Mouse (Mus musculus): ENCODE data around the gene Hoxa2.

The Hoxa2 gene

DNA sequence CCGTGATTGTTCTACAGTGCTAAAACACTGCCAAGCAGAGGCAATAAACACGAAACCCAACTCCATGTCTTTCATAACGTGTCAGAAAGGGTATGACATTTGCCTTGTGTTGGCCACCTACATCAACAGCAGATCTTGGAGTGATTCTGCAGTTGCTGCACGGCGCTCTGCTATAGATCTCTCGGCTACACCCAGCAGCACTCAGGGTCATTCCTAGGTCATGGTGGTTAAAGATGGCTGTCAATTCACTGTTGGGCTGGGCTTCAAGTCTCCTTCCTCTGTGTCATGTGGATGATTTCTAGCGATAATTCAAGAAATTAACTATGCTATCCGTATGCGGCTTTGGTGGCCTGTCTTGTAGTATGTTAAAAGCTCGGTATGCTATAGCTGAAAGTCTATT lies 26.1 kb downstream of the Hoxa2 start:
- no peak for DNase-seq (ENCODE audit: low read depth)

DNA sequence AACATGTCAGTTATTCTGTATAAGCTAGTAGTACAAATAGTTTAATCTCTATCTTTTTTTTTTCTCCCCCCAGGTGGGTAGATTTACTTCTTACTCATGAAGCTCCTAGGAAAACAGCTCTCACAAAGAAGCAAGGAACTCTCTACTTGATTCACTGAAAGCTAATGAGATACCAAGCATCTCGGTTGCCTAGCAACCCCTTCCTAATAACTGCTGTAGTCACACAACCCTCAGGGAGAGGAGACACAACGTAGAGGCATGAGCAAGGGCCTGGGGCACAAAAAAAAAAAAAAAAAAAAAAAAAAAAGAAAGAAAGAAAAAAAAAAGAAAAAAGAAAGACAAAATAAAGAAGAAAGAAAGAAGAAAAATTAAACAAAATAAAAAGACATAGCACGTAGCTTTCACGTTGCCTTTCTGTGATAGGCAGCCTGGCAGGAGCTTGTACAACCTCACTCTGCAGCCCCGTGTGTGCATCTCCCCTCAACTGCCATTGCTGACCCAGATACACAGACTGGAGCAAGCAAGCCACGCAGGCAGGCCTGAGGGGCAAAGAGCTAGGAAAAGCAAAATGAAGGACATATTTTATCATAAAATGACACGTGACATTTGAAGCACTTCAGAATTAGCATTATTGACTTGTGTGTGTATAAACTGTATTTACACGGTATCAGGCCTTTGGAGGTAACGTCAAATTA lies 26.6 kb downstream of the Hoxa2 start:
- DNase-seq (ENCODE audit: low read depth): no peak

DNA sequence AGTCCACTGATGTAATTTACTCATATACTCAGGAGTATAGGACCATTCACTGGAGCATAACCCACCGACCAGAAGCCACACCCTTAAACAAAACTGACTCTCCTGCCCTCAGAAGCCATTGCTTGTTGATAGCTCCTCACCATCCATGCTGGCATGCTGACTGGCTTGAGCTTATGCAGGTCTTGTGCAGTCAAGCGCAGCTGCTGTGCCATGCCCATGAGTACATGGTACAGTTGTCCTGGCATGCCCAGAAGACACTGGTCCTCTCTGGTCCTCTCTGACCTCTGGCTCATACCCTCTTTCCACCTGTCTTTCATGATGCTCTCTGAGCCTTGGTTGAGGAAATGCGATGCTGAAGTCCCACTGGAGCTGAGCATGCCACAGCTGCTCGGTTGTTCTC lies 41.0 kb downstream of the Hoxa2 start:
- no peak for DNase-seq (ENCODE audit: low read depth)

DNA sequence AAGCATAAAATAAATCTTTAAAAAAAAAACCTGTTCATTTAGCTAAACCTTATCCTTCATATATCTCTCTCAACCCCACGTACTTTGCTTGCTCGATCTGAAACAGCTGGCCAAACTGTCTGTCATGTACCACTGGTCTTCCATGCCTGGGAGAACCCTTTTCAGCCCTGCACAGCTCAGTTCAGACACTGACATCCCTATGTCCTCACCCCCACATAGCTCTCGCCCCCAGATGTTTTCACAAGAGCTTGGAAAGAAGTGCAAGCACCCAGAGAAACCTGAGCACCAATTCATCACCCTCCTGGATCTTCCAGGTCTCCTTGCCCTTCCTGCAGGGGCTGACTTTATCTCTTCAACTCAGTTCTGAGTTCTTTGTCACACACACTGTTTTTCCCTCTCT lies 43.5 kb downstream of the Hoxa2 start:
- DNase-seq (ENCODE audit: low read depth): no peak

DNA sequence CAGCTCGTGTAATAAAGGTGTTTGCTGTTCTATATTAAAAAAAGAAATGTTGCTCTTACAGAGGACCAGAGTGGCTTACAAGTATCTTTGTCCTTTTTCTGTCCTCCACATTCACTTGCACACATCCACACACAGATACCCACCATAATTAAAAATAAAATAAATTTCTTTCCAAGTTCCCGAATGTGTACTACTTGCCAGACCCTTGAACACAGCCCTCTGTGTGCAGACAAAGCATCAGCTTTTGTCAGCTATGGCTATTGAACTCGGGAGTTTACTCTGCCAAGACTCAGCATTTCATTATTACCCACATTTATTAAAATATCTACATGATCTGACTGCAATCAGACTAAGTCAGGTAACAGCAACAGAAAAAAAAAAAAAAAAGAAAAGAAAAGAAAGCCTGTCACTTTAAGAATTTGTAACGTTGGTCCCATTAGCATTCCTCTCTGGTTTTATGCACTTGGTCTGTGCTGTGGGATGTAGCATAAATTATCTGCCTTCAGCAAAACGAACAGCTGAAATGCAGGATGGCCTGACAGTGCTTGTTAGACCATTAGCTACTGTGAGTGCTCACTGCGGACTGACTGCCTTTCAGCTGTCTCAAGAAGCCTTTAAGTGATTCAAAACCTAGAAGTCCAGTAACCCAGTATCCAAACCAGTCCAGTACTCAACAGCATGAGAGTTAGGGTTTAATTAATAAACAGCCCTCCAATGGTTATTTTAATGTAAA lies 45.6 kb downstream of the Hoxa2 start:
- DNase-seq (ENCODE audit: low read depth): no peak

DNA sequence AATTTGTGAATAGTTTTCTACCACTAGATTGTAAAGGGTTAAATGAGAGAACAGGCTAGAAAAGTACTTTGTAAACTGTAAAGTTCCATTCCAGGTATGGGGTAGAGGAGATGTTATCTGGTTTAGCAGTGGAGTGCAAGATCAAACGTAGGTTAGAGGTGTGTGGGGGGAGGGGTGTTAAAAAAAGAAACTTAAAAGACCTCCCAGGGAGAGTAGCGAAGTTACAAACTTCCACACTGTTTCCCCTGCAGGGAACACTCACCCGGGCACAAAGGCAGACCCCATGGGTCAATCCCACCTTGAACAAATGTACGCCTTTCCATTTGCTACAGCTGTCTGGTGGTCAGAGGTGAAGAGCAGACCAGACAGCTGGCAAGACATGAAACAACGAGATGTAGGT lies 48.7 kb downstream of the Hoxa2 start:
- DNase-seq (ENCODE audit: low read depth): peak; percentile 82
